Mouse (Mus musculus): Measurements from ENCODE around the gene Pcyt1a.

DNA sequence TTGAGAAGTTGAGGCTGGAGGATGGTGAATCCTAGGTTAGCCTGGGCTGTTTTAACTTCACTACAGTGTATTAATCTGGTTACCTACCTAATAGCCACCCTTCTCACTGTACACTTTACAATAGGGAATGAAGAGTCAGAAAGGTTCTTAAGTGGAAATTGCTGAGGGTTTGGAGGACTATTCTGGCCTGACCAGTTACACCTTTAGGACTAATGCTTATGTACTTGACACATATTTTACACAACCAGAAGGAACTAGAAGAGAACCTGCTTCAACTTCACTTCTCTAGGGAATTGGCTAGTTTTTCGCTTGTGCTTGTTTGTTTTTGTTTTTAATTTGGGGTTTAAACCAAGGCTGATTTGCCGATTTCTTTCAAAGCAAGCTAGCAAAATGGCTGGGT, 2.4 kb downstream of the Pcyt1a start:
- TF ChIP-seq POLR2A (IDR thresholded peaks at IDR 0.05; ENCODE audit: insufficient read depth, low read depth, low read length) (no peak), CTCF (IDR thresholded peaks at IDR 0.05; ENCODE audit: insufficient read depth, low read depth, low read length) (no peak)

All from olfactory bulb, adult 2 months (tissue).